Mouse (Mus musculus) midbrain, postnatal 0 days (tissue): ENCODE results near the gene Ntm. TPM values are rescaled to one million over a fixed set of nuclear protein-coding genes. Genes with fewer than 3 reads are reported as not detected.

Experiments used
- ATAC-seq: fragments of 200-750 bp; cut with Nextera tagmentation; 2 replicates; pipeline ENCODE4 v1.8.0; 2017; ENCODE audit warnings: moderate number of reproducible peaks, mild to moderate bottlenecking, moderate TSS enrichment, moderate library complexity; ENCODE audit not compliant: low FRiP score
- DNase-seq: peaks from one replicate; pipeline ENCODE4 v3.0.0-alpha.2; 2015; ENCODE audit warnings: low spot score
- H3K27ac ChIP-seq: fragments of 300-500 bp; sonication (generic); 2 replicates; pipeline ENCODE4 v1.5.1; 2014; ENCODE audit warnings: low read depth, mild to moderate bottlenecking, low read length, mixed read lengths
- H3K27me3 ChIP-seq: fragments of 300-500 bp; sonication (generic); 2 replicates; pipeline ENCODE4 v1.6.1; 2014; ENCODE audit warnings: low read length, control low read depth, mixed read lengths; ENCODE audit not compliant: insufficient read depth
- H3K36me3 ChIP-seq: fragments of 300-500 bp; sonication (generic); 2 replicates; pipeline ENCODE4 v1.6.1; 2014; ENCODE audit warnings: low read length, control low read depth, mixed read lengths; ENCODE audit not compliant: insufficient read depth
- H3K4me1 ChIP-seq: fragments of 300-500 bp; sonication (generic); 2 replicates; pipeline ENCODE4 v1.6.1; 2014; ENCODE audit warnings: mild to moderate bottlenecking, control low read depth, antibody characterized with exemption, low read length, mixed read lengths; ENCODE audit not compliant: insufficient read depth
- H3K4me2 ChIP-seq: fragments of 300-500 bp; sonication (generic); 2 replicates; pipeline ENCODE4 v1.6.1; 2014; ENCODE audit warnings: low read depth, mild to moderate bottlenecking, low read length, mixed read lengths; ENCODE audit not compliant: poor library complexity, severe bottlenecking
- H3K4me3 ChIP-seq: fragments of 300-500 bp; sonication (generic); 2 replicates; pipeline ENCODE4 v1.5.1; 2014; ENCODE audit warnings: low read depth, mild to moderate bottlenecking, low read length, moderate library complexity
- H3K9ac ChIP-seq: fragments of 300-500 bp; sonication (generic); replicated peaks from 2 replicates; pipeline ENCODE4 v1.6.1; 2014; ENCODE audit warnings: mild to moderate bottlenecking, low read length, moderate library complexity, mixed read lengths; ENCODE audit not compliant: poor library complexity, severe bottlenecking
- H3K9me3 ChIP-seq: fragments of 300-500 bp; sonication (generic); 2 replicates; pipeline ENCODE4 v1.6.1; 2016; ENCODE audit warnings: low read length, control low read depth
- CTCF ChIP-seq: IDR thresholded peaks from 2 replicates; pipeline ENCODE4 v1.5.1; 2016; ENCODE audit warnings: antibody characterized with exemption, mild to moderate bottlenecking
- WGBS: fragments of 180-500 bp; shearing (Covaris S2); extraction: QIAGEN DNeasy Blood & Tissue Kit; methylation state at CpG from one replicate; pipeline ENCODE4 v1.1.7; 2014; 5-methylcytosine and 5-hydroxymethylcytosine counted together
- polyA plus RNA-seq: library from polyadenylated mRNA; unstranded; fragments of >200 nt; fragmentation: Nextera tagmentation; extraction: Ambion mirVana; gene quantifications from 2 replicates; pipeline ENCODE4 v1.2.1, GENCODE M21; 2015
- total RNA-seq: library from RNA; depleted of rRNA; stranded (reverse); fragments of >200 nt; gene quantifications from 2 replicates; pipeline ENCODE4 v1.2.3, GENCODE M21; 2014

Ntm gene
- total and polyA plus RNA-seq, 2 experiments from 2014 or later, result 244 to 322 TPM

DNA sequence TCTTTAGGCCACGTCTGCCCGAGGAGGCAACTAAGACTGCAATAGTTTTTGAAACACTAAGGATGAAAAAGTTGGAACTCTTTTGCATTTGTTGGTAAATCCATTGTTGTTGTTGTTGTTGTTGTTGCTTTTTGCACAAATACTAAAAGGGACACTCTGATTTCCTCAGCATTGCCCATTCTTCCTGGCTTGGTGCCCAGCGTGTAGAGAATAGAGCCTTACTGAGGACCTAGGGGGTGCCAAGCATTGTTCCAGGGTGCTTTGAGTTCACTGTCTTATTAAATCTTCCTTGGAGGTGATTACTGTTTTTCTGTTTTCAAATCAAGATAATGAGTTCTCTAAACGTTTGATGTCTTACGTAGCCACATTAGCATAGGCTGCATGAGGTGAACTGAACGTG is 428.2 kb downstream of the Ntm start:
- H3K36me3 ChIP-seq, result no peaks in the 10 kb centered on the region
- no peak overlapping the region for H3K4me2 ChIP-seq
- DNase-seq (no peak), ATAC-seq (no peak)
- H3K9ac ChIP-seq, result no peak overlapping the region
- H3K4me1 ChIP-seq, result no peaks in the 10 kb centered on the region
- TF ChIP-seq CTCF, result no peak
- 60% methylated on average over 6 of the region's 6 CpGs for WGBS
- no peaks in the 10 kb centered on the region for H3K9me3 ChIP-seq
- no peaks in the 10 kb centered on the region for H3K27me3 ChIP-seq
- H3K4me3 ChIP-seq, result no peak overlapping the region
- H3K27ac ChIP-seq, result no peak overlapping the region

DNA sequence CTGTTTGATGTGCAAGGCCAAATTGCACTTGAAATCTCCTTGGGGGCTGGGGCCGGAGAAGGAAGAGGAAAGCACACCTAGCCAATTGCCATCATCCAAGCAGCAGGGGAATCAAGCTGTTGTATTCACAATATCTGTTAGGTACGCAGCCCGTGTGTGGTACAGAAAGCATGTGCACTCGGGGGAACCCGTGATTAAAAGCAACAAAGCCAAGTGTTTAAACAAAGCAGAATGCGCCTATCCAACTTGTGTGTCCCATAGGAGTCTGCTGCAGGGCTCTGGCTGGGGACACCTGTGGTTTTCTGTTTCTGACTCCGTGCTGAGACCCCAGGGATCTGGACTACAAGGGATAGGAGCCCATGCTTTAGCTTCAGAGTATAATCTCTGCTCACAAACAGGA is 428.6 kb downstream of the Ntm start:
- ATAC-seq (no peak), DNase-seq (no peak)
- WGBS, result 41% methylated on average over 7 of the region's 7 CpGs
- Histone ChIP-seq H3K4me1 (no peaks in the 10 kb centered on the region), H3K4me2 (no peak overlapping the region), H3K9me3 (no peaks in the 10 kb centered on the region), H3K27me3 (no peaks in the 10 kb centered on the region), H3K36me3 (no peaks in the 10 kb centered on the region), H3K9ac (no peak overlapping the region), H3K27ac (no peak overlapping the region), H3K4me3 (no peak overlapping the region)
- TF ChIP-seq CTCF, result no peak

DNA sequence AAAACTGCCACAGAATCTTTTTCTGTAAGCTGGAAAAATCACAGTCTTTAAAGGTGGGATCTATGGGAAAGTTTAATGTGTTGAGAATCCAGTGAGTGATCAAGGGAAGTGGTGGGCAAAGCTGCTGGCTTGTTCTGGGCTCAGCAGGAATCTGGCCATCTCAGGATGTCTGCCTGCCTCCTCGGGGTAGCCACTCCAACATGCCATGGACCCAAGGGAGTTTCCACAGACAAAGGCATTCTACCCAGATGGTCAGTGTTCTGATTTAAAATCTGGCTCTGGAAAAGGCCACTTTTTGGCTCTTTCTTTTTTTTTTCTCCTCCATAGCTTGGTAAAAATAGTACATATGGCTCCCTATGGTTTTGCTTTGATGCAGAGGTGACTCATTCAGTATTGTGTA is 429.4 kb downstream of the Ntm start:
- 46% methylated on average over 1 of the region's 1 CpGs for WGBS
- Histone ChIP-seq H3K4me2 (no peak overlapping the region), H3K27me3 (no peaks in the 10 kb centered on the region), H3K9me3 (no peaks in the 10 kb centered on the region), H3K36me3 (no peaks in the 10 kb centered on the region), H3K27ac (no peak overlapping the region), H3K4me3 (no peak overlapping the region), H3K4me1 (no peaks in the 10 kb centered on the region), H3K9ac (no peak overlapping the region)
- ATAC-seq (no peak), DNase-seq (no peak)
- TF ChIP-seq CTCF, result no peak

DNA sequence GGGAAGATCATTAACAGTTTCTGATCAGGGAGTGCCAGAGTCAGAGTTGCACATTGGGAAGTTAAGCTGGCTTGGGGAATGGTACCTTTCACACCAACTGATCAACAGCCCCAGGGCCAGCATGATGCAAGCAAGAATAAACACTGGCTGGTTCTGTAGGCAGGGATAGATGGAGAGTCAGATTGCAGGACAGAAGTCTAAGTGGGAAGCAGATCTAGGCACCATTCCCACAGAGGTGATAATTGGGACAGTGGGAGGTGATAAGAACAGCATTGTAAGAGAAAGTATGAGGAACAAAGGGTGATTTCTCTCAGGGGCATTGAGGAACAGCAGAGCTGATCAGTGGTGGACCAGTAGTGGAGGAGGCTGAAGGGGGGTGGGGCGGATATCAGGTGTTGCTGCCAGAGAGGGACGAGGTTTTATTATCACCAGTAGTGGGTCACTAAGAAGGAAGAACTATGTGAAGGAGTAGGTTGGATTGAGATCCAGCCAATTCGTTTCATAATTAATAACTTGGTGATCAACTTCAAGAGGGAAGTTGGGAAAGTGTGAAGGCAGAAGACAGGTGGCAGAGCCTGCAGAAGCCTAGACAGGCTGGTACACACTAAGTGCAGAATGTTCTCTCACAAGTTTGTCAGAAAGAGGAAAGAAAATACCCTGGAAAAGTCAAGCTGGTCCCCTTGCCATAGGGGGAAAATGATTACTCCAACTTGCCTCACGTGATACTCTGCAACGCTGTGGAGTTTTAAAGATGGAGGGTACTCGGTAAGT is 431.6 kb downstream of the Ntm start:
- Histone ChIP-seq H3K4me1 (no peaks in the 10 kb centered on the region), H3K9ac (no peak overlapping the region), H3K27me3 (no peaks in the 10 kb centered on the region), H3K36me3 (no peaks in the 10 kb centered on the region), H3K27ac (no peak overlapping the region), H3K4me2 (no peak overlapping the region), H3K4me3 (no peak overlapping the region), H3K9me3 (no peaks in the 10 kb centered on the region)
- no peak for ATAC-seq
- 90% methylated on average over 6 of the region's 6 CpGs for WGBS
- no peak for TF ChIP-seq CTCF
- no peak for DNase-seq

DNA sequence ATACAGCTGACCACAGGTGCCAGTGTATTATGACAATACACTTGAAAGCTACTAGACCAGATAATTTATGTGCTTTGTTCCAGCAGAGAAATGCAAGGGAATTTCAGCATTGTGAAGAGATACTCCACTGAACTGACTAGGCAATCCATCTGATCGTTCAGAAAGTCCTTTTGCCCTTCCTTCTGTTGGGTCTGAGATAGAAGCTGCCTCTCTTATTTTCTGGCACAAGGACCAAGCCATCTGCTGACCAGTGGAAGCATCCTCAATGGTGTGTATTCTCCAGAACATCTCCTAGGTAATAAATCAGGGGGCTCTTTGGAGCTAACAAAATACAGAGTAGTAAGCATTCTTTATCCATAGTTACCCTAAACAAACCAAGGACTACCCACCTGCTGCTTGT is 438.8 kb downstream of the Ntm start:
- 66% methylated on average over 1 of the region's 1 CpGs for WGBS
- no peak for DNase-seq
- Histone ChIP-seq H3K9ac (no peak overlapping the region), H3K27ac (no peak overlapping the region), H3K36me3 (no peaks in the 10 kb centered on the region), H3K4me3 (no peak overlapping the region), H3K9me3 (no peaks in the 10 kb centered on the region), H3K4me2 (no peak overlapping the region), H3K4me1 (peaks cover 3% of the 10 kb centered on the region; the same call in 1 of the 2 replicates), H3K27me3 (no peaks in the 10 kb centered on the region)
- no peak for TF ChIP-seq CTCF
- no peak for ATAC-seq

DNA sequence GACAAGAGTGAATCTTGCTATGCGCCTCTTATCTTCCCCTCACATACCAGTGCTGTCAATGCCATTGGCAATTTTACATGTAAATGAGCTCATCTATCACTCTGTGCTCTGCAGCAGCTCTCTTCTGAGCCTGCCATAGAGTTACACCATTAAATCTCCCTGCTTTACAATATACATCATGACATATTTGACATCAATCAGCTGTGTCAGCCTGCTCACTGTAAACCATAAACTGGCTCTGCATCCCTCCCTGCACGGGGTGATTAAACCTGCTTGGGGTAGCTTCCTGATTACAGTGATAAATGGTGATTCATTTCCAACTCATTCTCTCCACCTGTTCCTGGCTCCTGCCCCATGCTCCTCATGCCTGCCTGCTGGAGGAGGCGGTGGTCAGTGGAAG is 439.7 kb downstream of the Ntm start:
- peak; percentile 62 for DNase-seq
- Histone ChIP-seq H3K27me3 (no peaks in the 10 kb centered on the region), H3K4me1 (peaks cover 3% of the 10 kb centered on the region; the same call in 1 of the 2 replicates), H3K4me2 (no peak overlapping the region), H3K27ac (no peak overlapping the region), H3K9me3 (no peaks in the 10 kb centered on the region), H3K9ac (no peak overlapping the region), H3K4me3 (no peak overlapping the region), H3K36me3 (no peaks in the 10 kb centered on the region)
- 48% methylated on average over 3 of the region's 3 CpGs for WGBS
- ATAC-seq, result peak; percentile 65
- TF ChIP-seq CTCF, result no peak
